In genomic region chr5:36396011-36396410, GRCm38 (mm10) we compare ENCODE assay signal across 8 mouse cellular contexts. TPM values are rescaled to one million over a fixed set of nuclear protein-coding genes. Genes with fewer than 3 reads are reported as not detected.
A peak's percentile ranks its signal among the peaks of the same experiment; 100 is the strongest.
DNase-seq lines count a peak whose midpoint lies in the region; ATAC-seq and TF ChIP-seq lines count a peak whose summit lies in the region.

No protein-coding gene starts in this region.

- peaks cover 2% of the 10 kb centered on the region; the same call in 1 of the 2 replicates for H3K4me1 ChIP-seq in bone marrow, adult 2 months (ENCODE audit: control insufficient read depth, insufficient read depth, low read length)
- H3K4me1 ChIP-seq in forebrain, embryonic 10.5 days: peaks cover 60% of the 10 kb centered on the region
- peaks cover 42% of the 10 kb centered on the region for H3K4me1 ChIP-seq in heart, embryonic 15.5 days (replicated peaks)
- peaks cover 15% of the 10 kb centered on the region; the same call in 1 of the 2 replicates for H3K4me1 ChIP-seq in lung, embryonic 14.5 days (ENCODE audit: insufficient read depth)

- H3K4me2 ChIP-seq in heart, embryonic 15.5 days: peak overlapping the region; percentile 99
- H3K4me2 ChIP-seq in lung, embryonic 14.5 days: peak overlapping the region; percentile 99

- no peak overlapping the region for H3K4me3 ChIP-seq in bone marrow, adult 2 months (replicated peaks; ENCODE audit: control insufficient read depth, low read depth, low read length)
- peak overlapping the region; percentile 65 for H3K4me3 ChIP-seq in forebrain, embryonic 10.5 days
- peak overlapping the region; percentile 79 for H3K4me3 ChIP-seq in heart, embryonic 15.5 days
- H3K4me3 ChIP-seq in lung, embryonic 14.5 days (ENCODE audit: low read depth, low read length): peak overlapping the region; percentile 71

- peaks cover 64% of the 10 kb centered on the region for H3K27me3 ChIP-seq in forebrain, embryonic 10.5 days (ENCODE audit: poor library complexity, severe bottlenecking)
- H3K27me3 ChIP-seq in heart, embryonic 15.5 days: peaks cover 34% of the 10 kb centered on the region
- no peaks in the 10 kb centered on the region for H3K27me3 ChIP-seq in lung, embryonic 14.5 days (ENCODE audit: insufficient read depth, low read length)

- no peak for TF ChIP-seq POLR2A in bone marrow, adult 2 months (IDR thresholded peaks at IDR 0.05; ENCODE audit: borderline replicate concordance, control insufficient read depth, low read depth, low read length)

- TF ChIP-seq CTCF in bone marrow, adult 2 months (IDR thresholded peaks at IDR 0.05; ENCODE audit: control insufficient read depth, insufficient read depth, low read length): peak; percentile 83
- peak; percentile 90 for TF ChIP-seq CTCF in lung, embryonic 14.5 days (IDR thresholded peaks at IDR 0.05; ENCODE audit: low read depth)

- no peak overlapping the region for H3K27ac ChIP-seq in bone marrow, adult 2 months (ENCODE audit: control insufficient read depth, insufficient read depth, low read depth, low read length, poor library complexity)
- H3K27ac ChIP-seq in forebrain, embryonic 10.5 days: no peak overlapping the region
- no peak overlapping the region for H3K27ac ChIP-seq in heart, embryonic 15.5 days
- H3K27ac ChIP-seq in lung, embryonic 14.5 days (ENCODE audit: low read depth): peak overlapping the region; percentile 24; the same call in 1 of the 2 replicates

- H3K9me3 ChIP-seq in forebrain, embryonic 10.5 days: no peaks in the 10 kb centered on the region
- no peaks in the 10 kb centered on the region for H3K9me3 ChIP-seq in heart, embryonic 15.5 days (replicated peaks)
- H3K9me3 ChIP-seq in lung, embryonic 14.5 days (ENCODE audit: low read depth, low read length): no peaks in the 10 kb centered on the region

- WGBS in bone marrow, adult 2 months: 78% methylated on average over 3 of the region's 3 CpGs
- 62% methylated on average over 3 of the region's 3 CpGs for WGBS in forebrain, embryonic 10.5 days
- WGBS in heart, embryonic 15.5 days: 64% methylated on average over 3 of the region's 3 CpGs
- WGBS in lung, embryonic 14.5 days: 58% methylated on average over 3 of the region's 3 CpGs

- H3K36me3 ChIP-seq in forebrain, embryonic 10.5 days (replicated peaks): no peaks in the 10 kb centered on the region
- no peaks in the 10 kb centered on the region for H3K36me3 ChIP-seq in heart, embryonic 15.5 days
- H3K36me3 ChIP-seq in lung, embryonic 14.5 days (ENCODE audit: insufficient read depth): no peaks in the 10 kb centered on the region

- DNase-seq in CD8-positive naive resting alpha-beta T cell, adult 2 months (ENCODE audit: low read depth in 2 of 2, low spot score in 2 of 2): peak; percentile 74 to 79
- peak; percentile 72 for DNase-seq in forebrain, embryonic 10.5 days (ENCODE audit: extremely low spot score, low spot score)
- DNase-seq in kidney, postnatal 36 days: peak; percentile 68 to 88
- DNase-seq in lung, embryonic 14.5 days: peak; percentile 88
- DNase-seq in retina, embryonic 14.5 days (ENCODE audit: low spot score): peak; percentile 88
- DNase-seq in thymus, postnatal 25 days: peak; percentile 88

- no peak overlapping the region for H3K9ac ChIP-seq in heart, embryonic 15.5 days
- no peak overlapping the region; the same call in 1 of the 2 replicates for H3K9ac ChIP-seq in lung, embryonic 14.5 days

- ATAC-seq in heart, embryonic 15.5 days (replicated peaks; ENCODE audit: insufficient number of reproducible peaks, insufficient read depth, low FRiP score, low read depth): no peak
- 0 out of 2 replicates have a peak, but pooled peaks have one; percentile 3 for ATAC-seq in lung, embryonic 14.5 days (ENCODE audit: insufficient read depth)

RNA-seq across cellular contexts. Expression of gene Sorcs2, which starts 1.9 kb away (rescaled TPM):
- 0.68 and 2.5 TPM in 2 replicates for polyA plus RNA-seq in bone marrow, adult 2 months (2011; ENCODE audit: insufficient read depth, insufficient read length, low replicate concordance, missing spikeins)
- polyA plus RNA-seq in forebrain, embryonic 10.5 days (2016; fragmentation: Nextera tagmentation; extraction: Ambion mirVana): 4.7 and 4.8 TPM in 2 replicates
- 8.6 and 12.1 TPM in 2 replicates for polyA plus RNA-seq in heart, embryonic 15.5 days (2015; fragmentation: Nextera tagmentation; extraction: Ambion mirVana)
- polyA plus RNA-seq in lung, embryonic 14.5 days (2014; fragmentation: Nextera tagmentation; extraction: Ambion mirVana): 17.5 and 20.6 TPM in 2 replicates
